Mouse (Mus musculus): ENCODE measurements at regions not wholly inside any gene's neighbourhood (a gene's known extent, or its start where the extent isn't known, plus 50 kb on each side); places are given as distances from the start of the nearest gene placed in this dataset.

DNA sequence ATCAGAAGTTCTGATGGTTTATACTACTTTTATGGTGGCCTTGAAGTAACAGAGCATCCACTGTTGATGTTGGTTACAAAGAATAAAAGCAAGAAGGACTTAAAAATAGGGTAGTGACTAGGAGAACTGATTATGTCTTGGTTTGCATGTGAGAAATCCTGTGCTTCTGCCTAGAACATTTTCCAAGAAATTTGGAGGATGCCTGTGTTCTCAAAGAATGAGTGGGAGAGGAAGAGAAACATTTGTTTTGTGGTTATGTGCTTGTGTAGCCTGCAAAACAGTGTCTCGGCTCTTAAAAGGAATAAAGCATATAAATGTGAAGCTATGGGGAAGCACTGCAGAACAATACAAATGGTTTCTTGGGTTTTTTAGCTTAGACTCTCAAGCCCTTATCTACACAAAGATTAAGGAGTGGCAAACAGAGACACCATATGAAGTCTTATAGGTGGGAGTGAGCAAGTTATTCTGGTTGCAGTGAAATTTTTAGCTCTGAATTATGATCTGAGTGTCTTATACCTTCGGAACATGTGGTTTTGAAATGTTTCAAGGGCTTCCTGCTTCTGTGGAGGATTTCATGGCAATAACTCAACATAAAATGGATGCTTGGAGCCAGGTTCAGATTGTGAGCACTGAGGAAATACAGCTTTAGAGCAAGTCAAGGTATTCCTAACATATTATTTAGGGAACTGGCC, 372.1 kb upstream of the Man1a start:
- DNase-seq: peak; percentile 31

DNA sequence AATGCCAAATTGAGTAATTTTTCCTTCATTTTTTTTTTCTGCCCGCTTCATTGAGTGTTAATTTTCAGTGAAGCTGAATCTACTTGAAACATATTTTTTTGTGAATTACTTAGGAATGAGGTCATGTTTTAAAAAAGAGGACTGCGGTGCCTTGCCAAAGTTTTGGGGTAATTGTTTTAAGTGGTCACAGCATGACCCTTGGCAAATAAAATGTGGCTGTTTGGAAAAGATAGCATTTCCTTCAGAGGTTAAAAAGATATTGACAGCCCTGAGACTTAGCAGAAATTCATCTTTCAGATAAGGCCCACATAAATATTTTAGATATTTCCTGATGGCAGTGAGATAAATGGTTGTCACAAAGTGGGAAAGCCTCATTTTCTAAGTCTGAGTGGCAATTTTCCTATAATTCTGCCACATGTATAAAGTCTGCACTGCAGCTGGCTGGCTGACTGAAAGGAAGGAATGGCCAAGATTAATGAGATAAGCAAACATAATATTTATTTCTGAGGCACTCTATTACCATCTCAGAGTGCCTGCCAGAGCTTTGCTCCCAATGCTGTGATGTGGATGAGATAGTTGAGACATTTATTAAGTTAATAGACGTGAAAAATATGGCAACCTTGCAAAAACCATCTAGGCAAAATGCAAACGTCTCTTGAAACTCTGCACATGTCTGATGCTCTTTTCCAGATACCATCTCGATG, 327.0 kb upstream of the Man1a start:
- no peak for DNase-seq

DNA sequence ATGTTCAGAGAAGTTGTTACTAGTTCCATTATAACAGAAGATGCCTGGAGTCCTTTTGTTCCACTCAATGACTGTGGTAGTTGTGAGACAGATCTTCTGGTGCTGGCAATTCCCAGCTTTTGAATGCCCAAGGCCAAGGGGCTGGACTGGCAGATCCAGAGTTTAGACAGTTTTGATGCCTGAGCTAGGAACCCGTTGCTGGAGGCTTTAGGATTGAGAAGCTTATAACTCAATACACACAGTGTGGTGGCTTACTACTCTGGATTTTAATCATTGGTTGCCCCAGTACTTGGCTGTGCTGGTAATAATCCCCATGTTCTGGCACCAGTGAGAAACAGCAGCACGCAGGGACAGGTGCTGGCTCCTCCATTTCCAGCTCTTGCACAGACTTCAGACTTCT, 307.3 kb upstream of the Man1a start:
- no peak for DNase-seq

DNA sequence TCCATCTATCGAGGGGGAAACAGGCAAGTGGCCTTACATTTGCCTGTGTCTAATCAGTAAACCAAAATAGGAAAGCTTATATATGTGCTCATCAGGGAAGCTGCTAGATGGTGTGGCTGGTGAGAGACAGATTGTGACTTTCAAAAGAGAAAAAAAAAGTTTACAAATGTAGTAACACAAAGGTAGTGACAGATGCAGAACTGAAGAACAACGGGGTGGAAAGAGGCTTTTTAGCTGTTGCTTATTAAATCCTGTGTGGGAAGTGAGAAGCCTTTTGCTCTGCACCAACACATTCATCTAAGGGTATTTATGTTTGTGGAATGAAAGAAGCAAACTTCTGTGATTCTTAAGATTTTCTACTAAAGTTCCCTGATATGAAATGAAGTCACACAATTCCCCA, 305.1 kb upstream of the Man1a start:
- DNase-seq: peak; percentile 18

DNA sequence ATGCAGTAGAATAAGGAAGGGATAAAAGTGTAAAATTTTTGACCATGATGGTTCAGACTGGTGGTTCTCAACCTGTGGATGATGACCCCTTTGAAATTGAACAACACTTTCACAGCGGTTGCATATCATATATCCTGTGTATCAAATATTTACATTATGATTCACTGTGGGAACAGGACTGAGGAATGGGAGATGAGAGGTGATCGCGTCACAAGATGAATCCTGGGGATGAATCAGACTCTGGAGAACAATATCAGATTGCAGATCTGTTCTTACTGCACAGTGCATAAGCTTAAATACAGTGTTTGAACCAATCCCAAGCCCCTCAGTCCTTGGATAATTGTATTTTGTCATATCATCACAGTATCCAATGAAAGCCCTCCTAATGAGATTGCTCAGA, 292.7 kb upstream of the Man1a start:
- no peak for DNase-seq

DNA sequence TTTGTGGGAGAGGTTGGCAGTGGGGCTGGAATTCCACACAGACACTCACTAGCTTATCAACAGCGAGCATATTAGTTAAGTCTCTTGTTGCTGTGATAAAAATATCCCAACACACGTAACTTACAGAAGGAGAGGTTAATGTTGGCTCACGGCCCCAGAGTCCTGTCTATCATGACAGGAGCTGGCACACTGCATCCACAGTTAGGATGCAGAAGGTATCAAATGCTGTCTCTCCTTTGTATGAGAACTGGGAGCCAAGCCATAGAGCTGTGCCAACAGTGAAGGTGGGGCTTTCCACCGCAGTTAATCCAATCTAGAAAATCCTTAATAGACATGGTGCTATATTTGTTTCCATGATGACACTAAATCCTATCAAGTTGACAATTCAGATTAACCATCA, 288.9 kb upstream of the Man1a start:
- DNase-seq: peak; percentile 6

DNA sequence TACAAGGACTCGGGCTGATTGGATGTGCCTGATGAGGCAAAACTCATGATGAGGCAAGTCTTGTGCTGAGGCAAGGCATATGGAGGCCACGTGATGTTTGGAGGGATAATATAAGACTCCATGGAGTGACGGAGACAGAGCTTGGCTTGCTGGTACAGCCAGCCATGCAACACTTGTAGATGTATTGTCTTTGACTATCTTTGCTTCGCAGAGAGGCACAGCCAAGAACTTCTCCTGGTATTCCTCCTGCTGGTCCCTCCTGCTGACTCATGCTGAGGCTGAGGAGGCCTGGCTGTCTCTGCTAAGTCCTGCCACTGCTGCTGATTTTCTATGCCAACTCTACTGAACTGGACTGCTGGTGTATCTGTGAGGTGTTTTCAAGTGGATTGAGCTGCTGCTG, 260.8 kb upstream of the Man1a start:
- DNase-seq: no peak
